Mouse (Mus musculus): ENCODE measurements around the gene Emsy.

Gene Emsy

DNA sequence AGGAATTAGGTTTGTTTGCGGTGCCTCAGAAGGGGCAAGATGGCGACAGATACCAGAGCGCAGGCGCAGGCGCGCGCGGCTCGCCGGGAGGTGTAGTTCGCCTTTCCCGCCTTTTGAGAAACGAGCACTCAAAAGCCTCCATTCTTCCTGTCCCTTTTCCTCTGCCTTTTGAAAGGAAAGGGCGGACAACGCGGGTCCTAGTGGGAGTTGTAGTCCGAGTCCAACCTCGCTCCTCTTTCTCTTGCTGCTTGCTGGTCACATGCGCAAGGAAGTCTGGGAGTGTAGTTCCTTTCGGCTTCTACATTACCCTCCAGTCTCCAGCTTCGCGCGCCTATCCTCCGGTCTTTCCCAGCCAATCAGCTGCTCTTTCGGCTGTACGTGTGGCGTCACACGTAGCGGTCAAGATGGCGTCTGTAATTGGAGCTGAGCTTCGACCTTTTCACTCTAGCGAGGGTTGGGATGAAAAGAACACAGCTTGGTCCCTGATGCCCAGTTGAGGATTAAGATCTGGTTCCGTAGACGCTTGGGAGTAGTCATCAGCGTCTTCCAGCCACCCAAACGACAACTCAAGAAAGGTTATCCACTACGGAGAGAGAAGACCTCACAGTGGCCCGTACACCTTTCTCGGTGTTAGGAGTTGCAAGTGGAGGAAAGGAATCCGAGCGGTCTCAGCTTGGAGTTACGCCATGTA lies at the start of gene Emsy:
Gene Emsy, minus strand, starts transcription at position 253 of the 691 bp plus-strand sequence.
- DNase-seq (ENCODE audit: low spot score) = peak; percentile 96

DNA sequence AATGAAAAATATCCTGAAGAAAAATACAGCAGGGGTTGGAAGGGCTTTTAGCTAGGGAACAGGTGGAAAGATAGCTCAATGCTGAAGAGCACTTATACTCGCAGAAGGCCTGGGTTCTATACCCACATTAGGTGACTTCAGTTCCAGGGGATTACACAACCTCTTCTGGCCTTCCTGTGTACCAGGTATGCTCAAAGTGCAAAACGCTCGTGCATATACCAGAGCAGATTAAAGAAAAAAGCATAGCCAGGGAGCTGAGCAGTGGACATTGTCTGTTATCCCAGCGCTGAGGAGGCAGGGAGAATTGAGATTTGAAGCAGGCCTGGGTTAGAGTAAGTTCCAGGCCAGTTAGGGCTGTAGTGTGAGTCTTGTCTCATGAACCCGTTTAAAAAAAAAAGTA lies 47.7 kb upstream of the Emsy start:
- DNase-seq (ENCODE audit: low spot score) = no peak

DNA sequence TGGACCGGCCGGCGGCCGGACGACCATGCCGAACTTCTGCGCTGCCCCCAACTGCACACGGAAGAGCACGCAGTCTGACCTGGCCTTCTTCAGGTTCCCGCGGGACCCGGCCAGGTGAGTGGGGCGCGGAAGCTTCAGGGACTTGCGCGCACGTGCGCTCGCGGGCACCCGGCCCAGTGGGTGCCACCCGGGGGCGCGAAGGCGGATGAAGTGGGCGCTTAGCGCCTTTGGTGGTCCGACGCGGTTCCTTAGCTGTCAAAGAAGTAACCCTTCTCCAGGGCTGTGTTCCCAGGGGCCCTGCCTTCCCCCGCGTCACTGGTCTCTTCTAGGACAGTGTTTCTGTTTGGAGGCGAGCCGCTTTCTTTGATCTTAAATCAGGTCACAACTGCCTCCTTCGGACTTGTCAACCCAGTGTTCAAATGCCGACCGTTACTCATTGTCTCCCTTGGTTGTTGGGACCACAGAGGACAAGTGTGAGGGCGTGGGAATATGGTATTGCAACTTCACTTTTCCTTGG lies 46.8 kb upstream of the Emsy start:
- peak; percentile 68 for DNase-seq (ENCODE audit: low spot score)

DNA sequence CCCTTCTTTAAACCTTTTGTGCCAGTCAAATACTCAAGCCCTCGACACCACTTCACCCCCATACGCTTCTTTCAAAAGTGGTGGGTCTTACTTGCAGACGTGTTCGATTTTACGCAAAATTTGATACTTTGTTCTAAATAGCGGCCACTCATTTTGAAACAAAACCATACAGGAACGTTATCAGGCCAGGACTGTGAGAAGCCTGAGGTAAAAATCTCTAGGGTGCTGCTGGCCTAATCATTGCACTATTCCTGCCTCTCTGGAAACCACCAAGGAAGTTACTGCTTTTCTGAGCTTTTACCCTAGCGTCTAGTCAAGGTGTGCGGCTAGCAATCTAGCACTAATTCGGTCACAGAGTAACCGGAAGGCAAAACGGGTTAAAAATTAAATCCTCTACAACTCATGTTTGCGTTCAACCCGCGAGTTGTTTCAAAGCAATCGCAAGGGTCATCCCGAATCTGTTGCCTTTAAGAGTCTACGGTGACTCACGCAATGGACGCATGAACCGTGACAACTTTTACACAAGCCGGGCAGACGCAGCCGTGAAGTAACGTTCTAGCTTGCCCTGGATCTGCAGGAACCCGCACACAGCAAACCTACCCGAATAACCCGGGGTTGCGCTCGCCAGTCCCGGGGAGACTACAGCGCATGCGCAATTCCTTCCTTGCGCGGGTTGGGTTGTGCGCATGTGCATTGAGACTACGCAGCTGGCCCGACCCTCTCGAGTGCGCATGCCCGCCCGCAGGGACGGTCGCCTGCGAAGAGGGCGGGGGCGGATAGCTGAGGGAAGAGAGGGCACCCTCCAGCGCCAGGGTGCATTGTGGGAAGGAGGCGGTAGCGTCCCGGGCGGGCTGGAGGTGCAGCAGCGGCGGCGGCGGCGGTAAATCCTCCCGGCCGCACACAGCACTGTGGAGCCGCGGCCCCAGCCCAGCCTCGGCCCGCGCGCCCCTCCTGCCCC lies 46.0 kb upstream of the Emsy start, which contains the start of gene Thap12:
Gene Thap12, plus strand, starts transcription at position 821 of the 958 bp plus-strand sequence.
- DNase-seq (ENCODE audit: low spot score) = peak; percentile 99

DNA sequence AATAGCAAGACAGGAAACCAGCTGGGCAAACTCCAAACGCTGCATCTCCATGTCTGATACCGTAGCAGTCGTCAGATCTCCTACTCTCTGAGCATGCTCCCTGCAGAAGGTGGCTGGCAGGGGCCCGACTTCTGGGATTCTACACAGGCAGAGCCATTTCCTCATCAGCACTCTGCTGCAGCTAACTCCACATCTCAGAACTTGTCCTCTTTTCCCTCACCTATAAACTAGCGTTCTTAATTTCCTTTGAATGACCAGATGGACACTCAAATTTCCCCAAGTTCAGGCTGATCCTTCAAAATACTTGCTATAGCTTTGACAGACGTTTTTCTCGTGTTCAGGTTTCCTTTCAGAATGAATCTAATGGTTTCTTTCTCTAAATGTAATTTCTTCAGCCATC lies 45.2 kb upstream of the Emsy start:
- DNase-seq (ENCODE audit: low spot score) = no peak

DNA sequence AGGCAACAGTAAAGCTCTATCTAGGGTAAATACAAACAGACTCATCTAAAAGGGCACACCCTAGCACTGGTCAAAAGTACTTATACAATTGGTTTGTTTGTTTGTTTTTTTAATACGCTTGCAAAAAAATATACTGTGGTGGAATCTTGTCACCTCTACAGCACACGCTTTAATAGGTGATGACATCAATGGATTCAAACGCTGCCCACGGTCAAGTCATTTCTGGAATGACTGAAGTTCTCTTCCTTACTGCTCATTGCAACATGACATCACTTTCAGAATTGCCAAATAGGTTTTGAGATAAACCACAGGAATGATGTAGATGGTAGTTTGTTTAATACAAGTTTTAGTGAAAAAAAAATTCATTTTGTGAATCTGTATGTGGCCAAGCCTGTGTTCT lies 42.0 kb upstream of the Emsy start:
- DNase-seq (ENCODE audit: low spot score) = no peak

DNA sequence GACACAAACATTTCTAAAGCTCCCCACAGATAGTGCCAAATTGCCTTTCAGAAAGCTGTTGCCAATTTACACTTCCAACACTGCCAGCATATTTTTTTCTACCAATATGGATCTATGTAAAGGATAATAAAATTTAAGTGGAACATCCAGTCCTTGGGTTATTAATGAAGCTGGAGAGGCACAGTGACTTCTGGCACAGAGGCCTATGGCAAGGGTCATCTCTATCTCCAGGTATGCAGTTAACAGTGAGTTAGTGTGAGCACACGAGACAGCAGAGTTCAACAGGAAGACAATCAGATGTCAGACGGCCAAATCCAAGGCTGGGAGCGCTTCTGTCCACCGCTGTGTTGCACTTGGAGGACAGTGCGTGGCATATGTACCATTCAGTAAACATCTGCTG lies 41.5 kb upstream of the Emsy start:
- no peak for DNase-seq (ENCODE audit: low spot score)

DNA sequence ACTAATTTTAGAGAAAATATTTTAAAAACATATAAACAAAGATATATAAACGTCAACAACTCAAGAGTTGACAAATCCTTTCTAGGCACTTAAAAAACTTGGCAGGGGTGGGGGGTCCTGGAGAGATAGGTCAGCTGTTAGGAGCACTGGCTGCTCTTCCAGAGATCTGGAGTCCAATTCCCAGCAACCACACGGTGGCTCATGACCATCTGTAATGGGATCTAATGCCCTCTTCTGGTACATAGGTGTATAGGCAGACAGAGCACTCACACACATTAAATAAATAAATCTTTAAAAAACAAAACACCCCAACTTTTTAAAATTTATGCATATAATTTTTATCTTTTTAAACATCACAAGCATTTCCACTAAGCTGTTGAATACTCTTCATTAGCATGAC lies 40.9 kb upstream of the Emsy start:
- DNase-seq (ENCODE audit: low spot score) = no peak

DNA sequence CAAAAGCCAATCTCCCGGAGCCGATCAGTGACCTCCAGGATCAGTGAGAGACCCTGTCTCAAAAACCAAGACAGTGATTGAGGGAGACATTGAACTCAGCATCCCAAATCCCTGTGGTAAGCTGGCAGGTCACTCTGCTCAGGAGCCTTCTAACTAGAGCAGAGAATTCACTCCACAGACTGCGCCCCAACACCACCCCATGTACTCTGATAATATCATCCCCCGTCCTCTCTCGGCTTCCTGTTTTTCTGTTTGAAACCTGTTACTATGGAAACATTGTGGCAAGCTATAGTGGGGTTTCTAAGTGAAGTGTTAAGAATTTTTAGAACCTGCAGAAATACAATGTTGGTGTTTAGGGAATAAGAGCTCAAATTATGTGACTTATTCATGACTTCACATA lies 37.5 kb upstream of the Emsy start:
- DNase-seq (ENCODE audit: low spot score) = no peak

DNA sequence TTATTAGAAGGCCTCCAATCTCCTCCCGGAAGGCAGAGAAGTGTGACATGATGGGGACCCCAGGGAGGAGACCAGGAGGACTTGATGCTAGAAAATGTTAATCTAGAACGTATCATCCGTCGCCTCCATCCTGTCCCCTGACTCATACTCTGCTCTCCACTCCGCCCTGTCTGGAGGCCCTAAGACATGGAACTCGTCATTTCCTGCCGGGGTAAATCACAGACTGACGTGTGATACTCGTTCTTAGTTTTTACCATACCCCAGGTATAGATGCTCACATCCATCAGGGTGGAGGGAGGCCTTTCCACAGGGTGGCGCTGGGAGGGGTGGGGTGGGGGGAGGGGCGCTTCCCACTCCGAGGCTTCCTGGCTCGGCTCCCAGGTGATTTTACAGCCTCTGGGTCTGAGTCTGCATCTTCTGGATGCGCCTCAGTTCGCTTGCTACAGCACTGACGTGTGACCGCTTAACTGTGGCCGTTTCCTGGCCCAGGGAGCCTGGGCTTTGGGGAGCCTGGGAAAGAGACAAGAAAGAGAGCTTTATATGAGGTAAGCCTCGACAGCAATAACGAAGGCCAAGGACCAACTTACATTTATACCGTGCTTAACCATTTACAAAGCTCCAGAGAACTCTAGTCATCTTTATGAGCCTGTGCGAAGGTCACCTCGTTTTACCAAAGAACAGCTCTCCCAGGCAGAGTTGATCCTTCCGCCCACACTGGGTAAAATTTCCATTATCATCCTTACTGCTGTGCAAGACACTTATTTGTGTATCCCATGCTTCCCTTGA lies 36.4 kb upstream of the Emsy start:
- DNase-seq (ENCODE audit: low spot score) = no peak

DNA sequence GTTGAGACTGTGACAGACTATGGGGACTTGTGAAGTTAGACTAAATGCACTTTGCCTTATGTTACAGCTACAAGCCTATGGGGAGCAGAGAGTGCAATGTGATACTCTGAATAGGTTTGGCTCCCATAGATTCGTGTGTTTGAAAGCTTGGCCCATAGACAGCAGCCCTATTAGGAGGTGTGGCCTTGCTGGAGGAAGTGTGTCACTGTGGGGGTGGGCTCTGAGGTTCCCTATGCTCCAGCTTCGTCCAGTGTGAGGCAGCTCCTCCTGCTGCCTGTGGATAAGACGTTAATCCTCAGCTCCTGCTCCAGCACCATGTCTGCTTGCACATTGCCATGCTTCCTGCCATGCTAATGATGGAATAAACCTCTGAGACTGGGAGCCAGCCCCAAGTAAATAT lies 34.2 kb upstream of the Emsy start:
- DNase-seq (ENCODE audit: low spot score) = no peak

DNA sequence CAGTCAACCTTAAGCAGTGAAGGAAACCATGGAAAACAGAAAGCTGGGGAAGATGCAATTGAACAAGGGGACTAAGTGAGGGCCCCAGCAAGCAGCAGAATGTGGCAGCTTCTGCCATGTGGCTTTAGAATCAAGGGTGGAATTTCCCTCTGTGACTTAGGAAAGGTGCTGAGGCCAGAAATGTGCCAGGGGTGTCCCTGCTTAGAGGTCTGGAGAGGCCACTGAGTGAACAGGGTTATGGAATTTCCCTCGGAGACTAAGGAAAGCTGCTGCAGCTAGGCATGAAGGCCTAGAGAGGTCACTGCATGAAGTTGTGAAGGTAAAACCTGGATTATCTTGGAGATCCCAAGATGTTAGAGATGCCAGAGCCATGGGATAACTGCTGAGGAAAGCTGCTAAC lies 33.5 kb upstream of the Emsy start:
- DNase-seq (ENCODE audit: low spot score) = no peak

DNA sequence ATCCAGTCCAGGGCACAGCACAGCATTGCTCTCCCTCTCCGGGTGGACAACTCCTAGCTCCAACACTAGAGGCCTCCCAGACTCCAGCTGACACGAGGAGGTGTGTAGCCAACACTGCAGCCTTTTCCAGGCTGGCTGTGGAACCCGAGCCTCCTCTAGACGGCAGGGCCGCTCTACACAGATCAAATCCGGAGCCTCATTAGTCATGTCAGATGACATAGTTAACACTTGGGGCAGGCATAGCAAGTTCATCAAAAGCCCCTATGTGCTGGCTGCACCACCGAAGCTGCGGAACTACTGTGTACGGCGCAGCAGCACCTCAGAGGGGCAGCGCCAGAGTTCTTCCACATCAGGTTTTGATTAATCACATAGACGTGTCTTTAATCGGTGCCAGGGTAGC lies 29.3 kb upstream of the Emsy start:
- no peak for DNase-seq (ENCODE audit: low spot score)

DNA sequence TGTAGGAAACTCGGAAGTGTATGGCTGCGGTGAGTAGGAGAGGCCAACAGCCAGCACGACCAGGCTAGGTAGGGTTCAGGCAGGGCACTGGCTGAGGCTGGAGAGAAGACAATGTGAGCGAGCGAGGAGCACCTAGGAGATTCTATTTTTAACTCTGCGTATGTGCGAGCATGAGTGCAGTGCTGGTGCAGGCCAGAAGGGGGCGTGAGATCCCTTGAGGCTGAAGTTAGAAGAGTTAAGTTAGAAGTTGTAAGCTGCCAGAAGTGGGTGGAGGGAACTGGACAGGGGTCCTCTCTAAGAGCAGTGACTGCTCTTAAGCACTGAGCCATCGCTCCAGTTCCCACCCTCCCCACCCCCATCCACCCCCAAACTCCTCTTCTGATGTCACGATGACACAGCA lies 26.2 kb upstream of the Emsy start:
- DNase-seq (ENCODE audit: low spot score) = peak; percentile 35

DNA sequence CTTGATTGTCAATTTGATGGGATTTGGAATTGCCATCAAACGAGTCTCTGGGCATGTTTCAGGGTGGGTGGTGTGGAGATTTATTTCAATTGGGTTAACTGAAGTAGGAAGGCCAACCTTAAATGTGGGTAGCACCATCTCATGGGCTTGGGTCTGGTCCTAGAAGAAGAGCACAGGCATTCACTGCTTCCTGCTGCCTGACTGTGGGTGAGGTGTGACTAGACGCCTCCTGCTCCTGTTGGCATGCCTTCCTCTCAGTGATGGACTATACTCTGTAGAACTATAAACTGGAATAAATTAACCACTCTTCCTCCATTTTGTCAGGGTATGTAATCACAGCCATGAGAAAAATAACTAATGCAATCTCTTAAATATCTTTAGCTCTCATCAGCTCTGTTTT lies 24.1 kb upstream of the Emsy start:
- DNase-seq (ENCODE audit: low spot score) = no peak

DNA sequence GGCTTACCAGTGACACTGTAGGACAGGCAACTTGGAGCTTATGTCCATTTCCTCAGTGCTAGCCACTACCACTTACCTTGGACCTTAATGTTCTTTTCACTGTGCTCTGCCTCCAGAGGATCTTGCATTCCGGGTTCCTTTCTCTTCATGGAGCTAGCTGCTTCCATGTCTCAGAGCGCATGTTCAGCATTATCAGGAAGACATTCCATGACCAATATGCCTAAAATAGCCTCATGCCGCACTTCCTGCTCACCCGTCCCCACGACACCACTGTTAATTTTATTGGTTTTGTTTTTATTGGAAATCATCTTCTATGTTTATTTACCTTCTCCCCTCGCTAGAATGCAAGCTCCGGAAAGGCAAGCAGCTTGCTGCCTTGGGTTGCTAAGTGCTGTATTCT lies 21.9 kb upstream of the Emsy start:
- no peak for DNase-seq (ENCODE audit: low spot score)

DNA sequence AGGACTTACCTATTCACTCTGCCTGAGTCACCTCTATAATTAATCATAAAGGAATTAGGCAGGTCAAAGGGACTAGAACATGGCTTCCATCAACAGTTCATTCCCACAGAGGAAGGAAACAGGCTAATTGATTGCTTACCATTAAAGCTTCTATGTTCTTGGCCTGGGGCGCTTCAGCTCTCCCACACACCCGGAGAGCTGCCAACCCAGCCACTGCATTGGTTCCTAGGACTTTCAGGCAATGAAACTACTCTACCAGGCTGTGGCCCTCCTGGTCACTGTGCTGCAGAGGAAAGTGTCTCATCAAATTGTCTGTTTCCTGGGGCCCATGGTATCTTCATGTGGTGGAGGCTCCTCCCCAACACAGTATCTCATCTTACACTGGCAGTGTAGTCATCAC lies 20.9 kb upstream of the Emsy start:
- no peak for DNase-seq (ENCODE audit: low spot score)

DNA sequence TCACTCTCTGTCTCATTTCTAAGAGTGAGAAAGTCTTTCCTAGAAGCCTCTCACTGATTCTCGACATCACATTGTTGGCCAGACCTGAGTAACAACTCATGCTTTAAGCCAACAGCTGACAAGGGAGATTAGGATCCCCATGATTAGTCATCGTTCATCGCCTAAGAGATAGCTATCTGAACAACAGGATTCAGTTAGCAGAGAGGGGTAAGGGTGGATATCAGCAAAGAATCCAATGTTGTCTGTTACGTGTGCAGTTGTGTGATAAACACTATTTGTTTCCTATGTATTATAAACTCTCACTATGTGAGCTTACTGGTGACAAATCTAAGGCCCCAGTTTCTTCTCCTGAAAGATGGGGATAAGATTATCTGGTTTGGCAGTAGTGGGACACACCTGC lies 17.8 kb upstream of the Emsy start:
- no peak for DNase-seq (ENCODE audit: low spot score)

DNA sequence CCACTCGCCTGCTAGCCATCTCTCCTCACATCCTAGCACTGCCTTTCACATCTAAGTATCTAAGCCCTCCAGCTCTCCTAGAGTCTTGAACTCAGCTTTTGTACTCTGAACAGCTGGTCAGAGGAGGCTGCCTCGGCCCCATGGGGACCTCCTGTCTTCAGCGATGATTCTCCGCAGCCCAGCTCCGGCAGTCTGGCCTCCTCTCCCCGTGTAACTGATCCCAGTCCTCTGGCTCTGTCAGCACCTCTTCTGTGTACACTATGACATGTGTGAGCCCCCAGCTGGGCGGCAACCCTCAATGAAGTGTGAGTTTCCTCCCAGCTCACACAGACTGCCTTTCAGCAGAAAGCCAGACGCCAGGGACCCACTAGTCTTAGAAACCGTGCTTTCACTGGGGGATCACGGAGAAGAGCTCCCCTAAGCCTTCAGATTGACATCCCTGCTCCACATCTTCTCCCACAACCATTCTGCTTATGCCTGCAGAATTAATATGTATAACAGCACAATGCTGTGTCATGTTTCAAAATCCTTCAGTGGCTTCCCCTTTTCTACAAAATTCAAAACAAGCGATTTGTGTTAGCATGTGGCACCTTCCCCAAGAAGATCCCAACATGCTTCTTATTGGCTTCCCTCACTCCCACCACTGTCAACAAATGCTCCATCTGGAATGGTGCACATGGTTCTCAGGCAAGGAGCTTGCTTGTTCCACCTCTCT lies 15.8 kb upstream of the Emsy start:
- DNase-seq (ENCODE audit: low spot score) = no peak

DNA sequence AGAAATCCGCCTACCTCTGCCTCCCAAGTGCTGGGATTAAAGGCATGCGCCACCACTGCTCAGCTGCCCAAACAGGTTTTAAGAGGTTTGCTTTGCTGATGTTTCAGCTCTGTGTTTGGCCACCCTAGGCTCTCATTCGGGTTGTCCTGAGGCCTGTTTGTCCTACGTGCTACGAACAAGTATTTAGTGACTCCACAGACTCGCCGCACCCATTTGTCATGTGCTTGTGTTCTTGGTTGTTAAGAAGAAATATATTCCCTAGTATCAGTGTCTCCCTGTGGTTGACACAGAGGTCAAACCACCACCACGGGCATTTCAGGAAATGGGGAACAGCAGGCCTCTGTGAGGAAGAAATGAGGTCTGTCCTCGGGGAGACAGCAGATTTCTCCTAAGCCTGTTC lies 14.8 kb upstream of the Emsy start:
- DNase-seq (ENCODE audit: low spot score) = no peak

DNA sequence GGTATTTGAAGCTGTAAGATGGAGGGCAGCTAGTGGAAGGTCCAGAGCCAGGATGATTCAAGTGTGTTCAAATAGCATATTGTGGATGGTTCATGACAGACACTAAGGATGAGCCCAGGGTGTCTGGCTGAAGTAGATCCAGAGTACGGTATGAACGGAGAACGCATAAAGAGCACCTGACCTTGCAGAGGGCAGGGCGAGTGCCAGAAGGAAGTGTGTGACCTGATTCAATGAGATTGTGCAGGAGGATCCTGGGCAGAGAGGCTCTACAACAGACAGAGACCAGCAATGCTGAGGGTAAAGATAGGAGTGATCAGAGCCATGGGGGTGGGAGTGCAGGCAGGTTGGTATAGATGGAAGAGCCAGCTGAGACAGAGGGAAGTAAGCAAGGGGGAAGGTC lies 14.2 kb upstream of the Emsy start:
- no peak for DNase-seq (ENCODE audit: low spot score)

All from testis, postnatal 14 days (tissue).